25 mouse cellular contexts compared by ENCODE assay signal in genomic region chr13:101612786-101613185, GRCm38 (mm10).
DNase-seq lines count a peak whose midpoint lies in the region; ATAC-seq lines count a peak whose summit lies in the region.
"Had no signal": no experiment of that assay in that cellular context is flagged by ENCODE, and none has a peak within 500 bp of the region (broad histone marks: within the 10 kb centered on the region; RNA-seq: fewer than 3 reads in every experiment).

No protein-coding gene starts in this region.

- H3K27ac ChIP-seq in heart, embryonic 11.5 days (ENCODE audit: low read depth, low read length) = no peak overlapping the region
- peak overlapping the region; percentile 60; the same call in 1 of the 2 replicates for H3K27ac ChIP-seq in brown adipose tissue, adult 24 weeks (replicated peaks; ENCODE audit: low read depth, low read length)
- H3K27ac ChIP-seq: embryonic facial prominence, embryonic 10.5 days; embryonic facial prominence, embryonic 15.5 days; forebrain, embryonic 12.5 days; hindbrain, embryonic 12.5 days; macrophage; midbrain, embryonic 13.5 days; neural tube, embryonic 13.5 days had no signal

- DNase-seq in heart, adult 18-20 months = peak; percentile 30 to 42
- DNase-seq in lung, postnatal 36 days = peak; percentile 4
- no peak for DNase-seq in lung, postnatal 4 days
- peak; percentile 56 for DNase-seq in skeletal muscle tissue, adult 2 months (ENCODE audit: low read depth, low spot score)
- DNase-seq in adrenal gland, adult (ENCODE audit: inconsistent age in 2 of 2, low spot score in 1 of 2) = no peak
- no peak for DNase-seq in right cerebral cortex, adult 18-20 months
- DNase-seq: adrenal gland, postnatal 25 days; cerebellum, adult 18-20 months; cerebellum, postnatal 25 days; forebrain, postnatal 0 days; kidney, adult 9 months; kidney, postnatal 14 days; thymus, postnatal 14 days had no signal

- H3K4me1 ChIP-seq in heart, embryonic 11.5 days (ENCODE audit: control insufficient read depth, insufficient read depth, low read length) = no peaks in the 10 kb centered on the region
- H3K4me1 ChIP-seq in brown adipose tissue, adult 24 weeks (ENCODE audit: control insufficient read depth, insufficient read depth, insufficient read length, low read length) = peaks cover 2% of the 10 kb centered on the region
- H3K4me1 ChIP-seq: embryonic facial prominence, embryonic 10.5 days; embryonic facial prominence, embryonic 15.5 days; forebrain, embryonic 12.5 days; hindbrain, embryonic 12.5 days; midbrain, embryonic 13.5 days; neural tube, embryonic 13.5 days had no signal

- WGBS in heart, embryonic 11.5 days (ENCODE audit: insufficient replicate concordance) = 78% methylated on average over 2 of the region's 2 CpGs

- H3K4me2 ChIP-seq in heart, embryonic 11.5 days = no peak overlapping the region
- H3K4me2 ChIP-seq: embryonic facial prominence, embryonic 15.5 days; forebrain, embryonic 12.5 days; hindbrain, embryonic 12.5 days; midbrain, embryonic 13.5 days; neural tube, embryonic 13.5 days had no signal

- no peak overlapping the region for H3K9ac ChIP-seq in heart, embryonic 11.5 days (ENCODE audit: low read depth, low read length)
- H3K9ac ChIP-seq: embryonic facial prominence, embryonic 15.5 days; forebrain, embryonic 12.5 days; forebrain, postnatal 0 days; hindbrain, embryonic 12.5 days; midbrain, embryonic 13.5 days; neural tube, embryonic 13.5 days had no signal

- no peaks in the 10 kb centered on the region for H3K27me3 ChIP-seq in heart, embryonic 11.5 days (ENCODE audit: control insufficient read depth, insufficient read depth, low read length)
- H3K27me3 ChIP-seq: CH12.LX; embryonic facial prominence, embryonic 15.5 days; forebrain, embryonic 12.5 days; hindbrain, embryonic 12.5 days; midbrain, embryonic 13.5 days; neural tube, embryonic 13.5 days; Patski had no signal

- H3K4me3 ChIP-seq in heart, embryonic 11.5 days (ENCODE audit: low read depth, low read length) = no peak overlapping the region
- H3K4me3 ChIP-seq in brown adipose tissue, adult 24 weeks (ENCODE audit: insufficient read depth, low read depth, low read length) = no peak overlapping the region
- H3K4me3 ChIP-seq: embryonic facial prominence, embryonic 10.5 days; embryonic facial prominence, embryonic 15.5 days; forebrain, embryonic 12.5 days; hindbrain, embryonic 12.5 days; midbrain, embryonic 13.5 days; neural tube, embryonic 13.5 days had no signal

- no peak for ATAC-seq in heart, embryonic 11.5 days (replicated peaks; ENCODE audit: insufficient number of reproducible peaks, low FRiP score, low TSS enrichment)
- ATAC-seq: forebrain, postnatal 0 days; intestine, postnatal 0 days; midbrain, embryonic 13.5 days; Patski had no signal

- H3K36me3 ChIP-seq in heart, embryonic 11.5 days (ENCODE audit: control insufficient read depth, insufficient read depth, low read length) = no peaks in the 10 kb centered on the region
- H3K36me3 ChIP-seq: embryonic facial prominence, embryonic 10.5 days; embryonic facial prominence, embryonic 15.5 days; forebrain, embryonic 12.5 days; hindbrain, embryonic 12.5 days; midbrain, embryonic 13.5 days; neural tube, embryonic 13.5 days had no signal

- no peaks in the 10 kb centered on the region for H3K9me3 ChIP-seq in heart, embryonic 11.5 days (replicated peaks; ENCODE audit: control insufficient read depth, low read length)
- H3K9me3 ChIP-seq: embryonic facial prominence, embryonic 10.5 days; embryonic facial prominence, embryonic 15.5 days; forebrain, embryonic 12.5 days; hindbrain, embryonic 12.5 days; midbrain, embryonic 13.5 days; neural tube, embryonic 13.5 days had no signal

Comparison
In these comparisons a context has a peak if more than half of its experiments do, and no peak if none do; other contexts are left out.
1. DNase-seq: peak in heart, adult 18-20 months (2 of 2), lung, postnatal 36 days (single experiment) and skeletal muscle tissue, adult 2 months (single experiment); none in lung, postnatal 4 days (0 of 2), adrenal gland, adult (0 of 2) and right cerebral cortex, adult 18-20 months (single experiment).